Mouse (Mus musculus) cerebellum, postnatal 14 days (tissue): ENCODE data around the gene Tnni3k.

Experiments used
- DNase-seq, 2 experiments: peaks; one replicate each; pipeline ENCODE4 v3.0.0; 2021; ENCODE audit warnings: mixed read lengths in 2 of 2

The Tnni3k gene

DNA sequence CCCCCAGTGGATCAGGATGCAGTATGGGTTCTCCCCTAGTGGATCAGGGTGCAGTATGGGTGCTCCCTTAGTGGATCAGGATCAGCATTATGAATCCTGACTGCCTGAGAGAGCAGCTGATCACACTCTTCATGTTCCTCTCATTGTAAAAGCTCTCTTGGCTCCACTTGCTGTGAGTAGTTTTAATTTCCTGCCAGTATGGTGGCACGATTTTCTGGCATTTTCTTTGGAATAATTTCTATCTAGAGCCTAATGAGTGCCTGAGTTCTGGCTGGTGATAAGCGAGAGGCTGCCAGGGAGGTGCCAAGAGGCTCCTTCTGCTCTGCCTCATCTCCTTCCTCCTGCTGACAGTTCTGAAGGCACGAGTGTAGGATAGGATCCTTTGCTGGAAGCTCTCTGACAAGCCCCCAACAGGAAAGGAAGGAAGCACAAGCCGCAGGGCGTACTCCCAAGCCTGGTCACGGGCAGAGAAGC lies 109.5 kb downstream of the Tnni3k start:
- peak; percentile 62 to 75 for DNase-seq

DNA sequence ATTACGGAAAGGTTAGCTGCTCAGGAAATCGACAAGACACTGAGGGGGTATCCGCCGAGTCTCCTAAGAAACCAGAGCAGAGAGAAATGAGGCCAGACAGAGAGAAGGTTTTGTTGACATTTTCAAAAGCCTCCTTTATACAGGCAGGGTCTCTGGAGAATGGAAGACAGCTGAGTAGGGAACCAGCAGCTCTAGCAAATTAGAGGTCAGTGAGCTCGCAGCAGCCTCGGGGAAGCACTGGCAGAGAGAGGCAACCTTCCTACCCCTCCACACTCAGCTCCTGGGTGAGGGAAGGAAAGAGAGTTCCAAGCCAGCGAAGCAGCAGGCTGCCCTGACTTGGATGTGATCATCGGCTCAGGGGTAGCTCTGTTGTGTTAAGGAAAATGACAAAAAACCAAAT lies 127.5 kb downstream of the Tnni3k start:
- no peak for DNase-seq

DNA sequence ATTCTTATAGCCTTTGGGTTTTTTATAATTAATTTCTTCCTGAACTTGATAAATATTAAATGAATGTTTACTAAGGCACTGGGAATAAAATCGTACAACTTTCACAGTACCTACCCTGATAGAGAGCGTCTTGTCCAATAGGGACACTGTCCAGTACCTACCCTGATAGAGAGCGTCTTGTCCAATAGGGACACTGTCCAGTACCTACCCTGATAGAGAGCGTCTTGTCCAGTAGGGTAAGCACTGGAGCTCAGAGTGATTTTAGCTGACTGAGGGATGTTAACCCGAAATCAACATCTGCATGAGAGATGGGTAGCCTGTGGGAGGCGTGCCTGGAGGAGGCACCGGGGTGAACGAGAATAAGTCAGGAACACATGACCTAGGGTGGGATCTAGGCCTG lies 130.3 kb downstream of the Tnni3k start:
- DNase-seq = no peak

DNA sequence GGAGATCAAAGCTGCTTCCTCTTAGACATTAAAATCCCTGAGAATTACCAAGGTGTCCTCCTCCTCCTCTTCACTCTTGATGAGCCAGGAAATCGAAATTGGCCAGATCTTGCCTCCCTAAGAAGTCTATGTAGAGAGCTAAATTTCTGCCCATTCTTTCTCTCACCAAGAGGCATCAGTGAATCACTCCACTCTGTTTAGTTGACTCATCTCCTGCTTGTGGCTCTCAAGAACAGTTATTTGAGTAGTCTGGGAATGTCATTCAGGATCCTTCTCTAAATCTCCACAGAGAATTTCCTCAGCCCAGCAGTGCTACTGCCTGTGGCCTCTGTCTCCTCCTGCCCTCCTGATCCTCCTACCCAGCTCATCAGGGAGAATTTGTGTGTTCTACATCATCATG lies 139.6 kb downstream of the Tnni3k start:
- DNase-seq = no peak

DNA sequence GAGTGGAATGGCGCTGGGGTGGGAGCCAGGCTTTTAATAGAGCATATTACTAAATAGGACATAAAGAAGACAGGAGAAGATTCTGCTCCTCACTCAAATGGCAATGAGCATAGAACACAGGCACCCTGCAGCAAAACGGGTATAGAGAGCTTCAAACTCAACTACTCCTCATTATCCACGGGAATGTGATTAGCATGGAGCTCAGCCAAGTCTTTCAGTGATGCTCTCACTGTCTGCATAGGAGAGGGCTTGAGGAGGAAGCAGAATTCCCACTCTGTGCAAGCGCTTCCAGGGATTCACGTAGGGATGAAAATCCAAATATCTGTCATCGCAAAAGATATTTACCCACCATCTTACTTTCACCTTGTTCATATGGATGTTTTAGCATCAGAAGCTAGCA lies 141.6 kb downstream of the Tnni3k start:
- DNase-seq = peak; percentile 19 to 22

DNA sequence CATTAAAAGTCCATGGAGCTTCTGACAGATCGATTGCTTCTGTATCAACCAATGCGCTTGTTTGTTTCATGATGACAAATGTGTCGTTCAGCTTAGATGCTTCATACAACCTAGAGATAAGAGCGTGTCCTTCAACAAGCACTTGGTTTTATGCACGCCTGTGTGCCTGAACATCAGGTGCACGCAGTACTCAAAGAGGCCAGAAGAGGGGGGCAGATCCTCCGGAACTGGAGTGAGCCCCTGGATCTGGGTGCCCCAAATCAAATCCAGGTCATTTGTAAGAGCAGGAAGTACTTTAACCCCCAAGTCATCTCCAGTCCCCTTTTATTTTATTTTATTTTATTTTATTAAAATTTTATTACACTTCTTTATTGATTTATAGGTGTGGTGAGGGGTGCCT lies 158.5 kb downstream of the Tnni3k start:
- peak; percentile 30 to 62 for DNase-seq

DNA sequence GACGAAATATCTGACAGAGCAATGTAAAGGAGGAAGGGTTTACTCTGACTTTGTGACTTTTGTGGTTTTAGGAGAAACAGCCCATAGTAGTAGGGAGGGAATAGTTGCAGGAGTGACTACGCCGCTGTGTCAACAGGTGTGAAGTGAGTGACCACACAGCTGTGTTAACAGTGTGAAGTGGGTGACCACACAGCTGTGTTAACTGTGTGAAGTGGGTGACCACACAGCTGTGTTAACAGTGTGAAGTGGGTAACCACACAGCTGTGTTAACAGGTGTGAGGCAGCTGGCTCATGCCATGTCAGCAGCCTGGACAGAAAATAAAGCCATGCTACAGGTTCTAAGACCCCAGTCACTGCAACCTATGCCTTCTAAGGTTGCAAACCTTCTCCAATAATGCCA lies 162.0 kb downstream of the Tnni3k start:
- DNase-seq = no peak

DNA sequence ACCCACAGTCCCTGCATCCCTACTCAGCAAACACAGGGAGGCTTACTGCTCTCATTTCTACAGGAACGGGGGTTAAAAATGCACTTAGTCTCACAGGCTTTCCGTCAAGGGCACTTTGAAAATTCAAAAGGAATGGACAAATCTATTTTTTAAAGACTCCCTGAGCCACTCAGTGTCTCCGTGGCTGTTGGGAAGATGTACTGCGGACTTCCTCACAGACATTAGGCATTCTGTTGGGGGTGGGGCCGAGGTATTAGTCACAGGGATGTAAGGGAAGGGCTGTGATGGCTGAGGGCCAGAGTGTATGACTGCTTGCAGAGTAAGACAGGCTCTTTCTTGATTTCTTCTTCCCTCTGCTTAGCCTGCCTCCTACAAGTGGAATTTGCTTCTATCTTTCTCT lies 169.8 kb downstream of the Tnni3k start:
- DNase-seq = peak in 1 of 2 experiments; percentile 20

DNA sequence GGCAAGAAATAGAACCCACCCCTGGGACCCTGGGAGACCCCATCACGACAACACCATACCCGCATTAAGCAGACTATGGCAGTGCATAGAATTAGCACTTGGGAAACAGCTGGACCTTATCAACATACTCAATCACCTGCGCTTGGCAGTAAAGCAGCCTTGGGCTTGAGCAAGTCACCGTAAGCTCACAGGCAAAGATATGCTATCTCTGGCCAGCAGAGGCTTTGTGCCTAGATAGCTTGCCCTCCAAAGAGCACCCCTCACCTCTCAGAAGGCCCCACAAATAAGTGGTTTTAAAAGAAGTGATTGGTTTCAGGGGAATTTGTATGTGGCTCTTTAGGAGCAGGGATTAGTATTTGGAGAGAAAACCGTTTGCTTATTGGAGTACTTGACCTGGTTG lies 170.2 kb downstream of the Tnni3k start:
- no peak for DNase-seq

DNA sequence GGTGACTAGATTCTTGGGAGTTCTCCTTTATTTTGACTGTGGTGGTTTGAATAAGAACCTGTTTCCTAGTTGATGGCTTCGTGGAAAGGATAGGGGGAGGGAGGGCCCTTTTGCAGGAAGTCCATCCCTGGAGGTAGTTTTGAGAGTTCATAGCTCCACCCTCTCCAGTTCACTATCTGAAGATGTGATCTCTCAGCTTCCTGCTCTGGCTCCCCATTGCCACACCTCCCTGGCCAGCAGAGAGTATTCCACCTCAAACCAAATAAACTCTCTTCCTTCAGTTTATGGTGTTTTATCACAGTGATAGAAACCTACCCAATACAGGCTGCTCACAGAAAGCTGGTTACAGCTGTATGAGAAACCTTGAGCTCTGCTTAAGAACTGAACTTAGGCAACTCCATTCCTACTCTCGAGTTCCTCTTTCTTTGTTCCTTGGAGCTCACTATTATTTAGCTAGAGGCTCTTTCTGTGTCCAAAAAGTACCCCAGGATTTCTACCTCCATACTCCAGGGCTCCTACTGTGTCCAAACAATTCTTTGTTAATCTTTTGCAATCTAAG lies 173.7 kb downstream of the Tnni3k start:
- DNase-seq = no peak

DNA sequence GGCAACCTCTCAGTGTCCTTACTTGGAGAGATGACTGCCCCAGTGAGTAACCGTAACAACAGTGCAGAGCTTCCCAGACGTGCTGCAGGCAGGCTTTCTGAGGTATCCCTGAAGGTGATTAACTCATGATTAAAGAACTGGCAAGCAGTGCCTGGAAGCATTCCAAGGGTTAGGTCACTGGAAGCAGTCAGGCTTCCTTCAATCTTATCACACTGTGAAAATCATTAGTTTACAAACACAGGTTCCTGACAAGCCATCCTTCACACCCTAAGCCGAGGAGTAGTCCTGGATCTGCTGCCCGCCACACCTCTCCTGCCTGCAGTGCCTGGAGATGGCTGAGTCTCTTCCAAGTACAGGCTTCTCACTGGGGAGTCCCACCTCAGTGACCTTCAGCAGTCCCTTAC lies 174.7 kb downstream of the Tnni3k start:
- DNase-seq = peak; percentile 19 to 52

DNA sequence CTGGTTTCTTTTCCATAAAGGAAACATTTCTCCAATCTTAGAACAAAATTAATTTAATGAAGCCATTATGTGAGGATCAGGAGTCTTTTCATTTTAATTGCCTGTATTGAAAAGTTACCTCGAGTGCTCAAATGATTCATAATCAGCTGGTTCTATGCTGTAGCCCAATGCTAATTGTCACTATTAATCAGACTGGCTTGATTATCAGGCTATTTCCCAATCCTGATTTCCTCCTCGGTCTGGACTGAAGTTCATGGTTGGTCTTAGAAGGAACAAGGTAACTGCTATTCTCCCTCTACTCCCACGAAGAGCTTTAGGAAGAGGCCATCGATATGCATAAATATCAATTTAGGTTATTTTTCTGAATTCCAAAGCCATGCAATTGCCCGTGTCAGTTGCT lies 175.1 kb downstream of the Tnni3k start:
- no peak for DNase-seq

DNA sequence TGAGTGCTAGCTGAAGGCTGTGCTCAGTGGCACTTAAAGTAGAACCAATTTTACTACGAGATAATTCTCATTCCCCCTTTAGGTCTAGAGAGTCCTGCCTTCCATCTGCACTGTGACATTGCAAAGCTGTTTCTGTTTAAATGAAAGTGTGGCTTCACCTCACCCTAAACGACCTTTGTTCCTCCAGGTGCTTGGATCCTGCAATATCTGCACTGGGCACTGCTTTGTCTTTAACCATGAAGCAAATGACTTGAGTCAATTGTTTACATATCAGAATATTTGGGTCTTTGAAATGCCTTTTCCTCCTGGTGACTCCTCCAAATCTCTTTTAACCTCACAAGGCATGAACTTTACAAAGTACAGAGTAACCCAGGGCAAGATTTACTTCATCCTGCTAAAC lies 175.7 kb downstream of the Tnni3k start:
- DNase-seq = no peak

DNA sequence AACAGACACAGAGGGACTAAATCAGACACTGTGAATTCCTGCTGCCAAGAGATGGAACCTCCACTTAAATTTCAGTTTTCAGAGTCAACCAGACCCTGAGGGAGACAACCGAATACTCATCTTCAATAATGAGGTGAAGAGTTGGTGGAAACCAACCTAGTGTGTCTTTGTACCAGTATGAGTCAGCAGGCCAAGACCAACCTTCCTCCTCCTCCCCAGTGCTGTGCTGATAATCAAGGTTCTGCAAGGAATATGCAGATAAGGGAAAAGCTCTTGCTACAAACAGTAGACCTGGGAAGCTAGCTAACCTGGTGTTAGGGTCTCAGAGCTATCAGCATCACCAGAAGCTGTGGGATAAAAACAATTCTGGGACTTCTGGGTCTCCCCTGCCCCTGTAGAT lies 176.1 kb downstream of the Tnni3k start:
- DNase-seq = no peak

DNA sequence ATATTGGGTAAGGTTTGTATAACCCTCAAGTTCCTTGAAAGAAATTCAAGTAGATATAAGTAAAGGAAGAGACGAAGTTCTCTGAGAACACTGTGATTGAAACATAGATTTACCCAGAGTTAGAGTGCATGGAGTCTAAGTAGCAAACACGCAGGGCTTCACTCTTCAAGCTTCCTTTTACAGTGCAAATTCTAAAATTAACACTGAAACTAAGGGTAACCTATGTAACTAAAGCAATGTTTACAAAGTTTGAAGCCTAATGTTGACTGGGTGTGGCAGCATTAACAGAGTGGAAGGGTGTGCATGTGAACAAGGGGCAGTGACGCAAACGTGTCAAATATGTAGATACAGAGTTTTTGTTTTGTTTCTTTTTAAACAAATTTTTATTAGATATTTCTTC lies 186.4 kb downstream of the Tnni3k start:
- no peak for DNase-seq

DNA sequence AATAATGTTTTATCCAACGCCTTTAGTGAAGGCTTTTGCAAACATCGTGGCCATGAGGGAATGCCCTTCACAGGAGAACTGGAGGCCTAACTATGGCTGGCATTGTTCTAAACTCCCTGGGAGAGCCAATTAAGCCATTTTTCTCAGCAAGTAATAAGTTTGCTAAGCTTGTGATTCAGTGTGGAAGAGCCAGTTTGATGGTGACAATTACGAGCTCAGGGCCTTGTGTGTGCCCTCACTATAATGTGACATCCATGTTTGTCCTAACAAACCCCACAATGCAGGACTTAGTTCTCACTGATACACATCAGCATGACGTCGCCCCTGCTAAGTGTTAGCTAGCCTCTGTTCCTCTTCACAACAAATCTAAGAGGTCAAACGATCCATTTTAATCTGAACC lies 193.3 kb downstream of the Tnni3k start:
- DNase-seq = no peak

DNA sequence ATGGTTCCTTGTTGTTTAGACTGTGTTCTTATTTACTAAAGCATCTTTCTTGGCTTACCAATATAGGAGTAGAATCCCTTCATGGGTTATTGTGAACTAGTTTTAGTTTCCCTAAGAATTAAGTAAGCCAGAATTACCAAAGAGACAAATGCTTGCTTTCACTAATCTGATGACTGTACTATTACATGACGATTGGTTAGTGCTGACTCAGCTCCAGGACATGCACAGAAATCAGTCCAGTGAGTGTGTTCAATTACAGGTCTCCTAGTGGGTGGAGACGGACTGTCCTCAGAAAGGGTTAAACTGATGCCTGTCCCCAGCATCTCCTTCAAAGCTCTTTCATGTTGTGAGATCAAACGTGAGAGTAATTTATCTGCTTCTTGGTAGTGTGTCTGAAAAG lies 195.5 kb downstream of the Tnni3k start:
- DNase-seq = no peak

DNA sequence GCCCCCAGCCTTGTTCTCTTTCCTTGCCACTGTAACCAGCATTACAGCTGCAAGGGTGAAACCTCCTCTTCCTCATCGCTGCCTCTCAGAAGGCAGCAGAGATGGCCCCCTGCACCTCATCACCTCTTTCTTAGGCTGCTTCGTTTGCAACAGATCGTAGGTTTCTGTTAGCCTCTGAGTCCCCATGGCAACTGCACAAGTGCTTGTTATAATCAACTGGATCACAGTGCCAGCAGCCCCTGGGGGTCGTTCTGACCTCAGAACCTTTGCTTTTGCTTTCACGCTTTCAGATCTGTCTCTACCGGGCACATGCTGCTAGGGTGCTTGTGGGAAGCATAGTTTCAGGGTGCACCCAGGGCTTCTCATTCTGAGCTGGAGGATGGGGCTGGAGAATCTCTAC lies 201.9 kb downstream of the Tnni3k start:
- no peak for DNase-seq

DNA sequence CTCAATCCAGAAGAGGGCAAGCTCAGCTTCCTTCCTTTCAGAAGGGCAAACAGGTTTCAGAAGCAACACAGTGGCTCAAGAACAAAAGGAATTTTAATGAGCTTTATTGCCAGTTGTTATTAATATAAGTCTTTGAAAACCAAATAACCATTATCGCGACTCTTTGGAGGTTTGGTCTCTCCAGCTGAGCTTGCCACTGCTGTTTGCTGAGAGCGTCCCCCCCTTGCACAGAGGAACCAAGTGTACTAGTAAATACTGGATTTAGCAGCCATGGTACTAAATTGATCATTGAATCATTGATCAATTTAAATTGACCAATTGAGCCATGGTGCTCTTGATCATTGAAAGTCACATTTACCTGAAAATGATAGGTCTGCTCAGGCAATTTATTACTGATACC lies 202.9 kb downstream of the Tnni3k start:
- no peak for DNase-seq

DNA sequence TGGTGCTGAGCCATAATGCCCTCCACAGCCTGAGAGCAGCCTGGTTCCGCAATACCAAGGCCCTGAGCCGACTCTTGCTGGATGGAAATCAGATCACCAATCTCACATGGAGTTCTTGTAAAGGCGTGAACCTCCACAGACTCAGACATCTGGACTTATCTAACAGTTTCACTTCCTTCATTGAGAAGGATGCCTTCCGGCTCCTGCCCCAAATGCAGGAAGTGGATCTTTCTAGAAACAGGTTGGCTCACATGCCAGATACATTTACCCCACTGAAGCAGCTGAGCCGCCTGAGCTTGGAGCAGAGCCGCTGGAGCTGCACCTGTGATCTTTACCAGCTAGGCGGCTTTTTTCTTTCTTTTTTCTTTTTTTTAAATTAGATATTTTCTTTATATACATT lies 213.0 kb downstream of the Tnni3k start:
- no peak for DNase-seq

DNA sequence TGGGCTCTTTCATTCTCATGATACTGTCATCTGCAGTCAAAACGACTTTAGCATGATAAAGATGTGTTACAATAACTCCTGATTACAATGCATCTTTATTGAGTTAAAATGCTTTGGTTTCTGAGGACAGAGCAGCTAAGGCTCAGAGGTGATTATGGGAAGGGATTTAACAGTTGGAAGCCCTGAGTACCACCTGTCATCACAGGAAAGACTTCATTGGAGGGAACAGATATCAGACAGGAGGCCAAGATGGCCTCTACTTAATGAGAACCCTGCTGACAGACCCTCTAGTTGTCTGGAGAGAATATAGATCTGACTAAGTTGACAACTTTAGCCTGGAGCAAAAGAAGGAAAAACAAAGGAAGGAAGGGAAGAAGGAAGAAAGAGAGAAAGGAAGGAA lies 214.1 kb downstream of the Tnni3k start:
- DNase-seq = no peak

DNA sequence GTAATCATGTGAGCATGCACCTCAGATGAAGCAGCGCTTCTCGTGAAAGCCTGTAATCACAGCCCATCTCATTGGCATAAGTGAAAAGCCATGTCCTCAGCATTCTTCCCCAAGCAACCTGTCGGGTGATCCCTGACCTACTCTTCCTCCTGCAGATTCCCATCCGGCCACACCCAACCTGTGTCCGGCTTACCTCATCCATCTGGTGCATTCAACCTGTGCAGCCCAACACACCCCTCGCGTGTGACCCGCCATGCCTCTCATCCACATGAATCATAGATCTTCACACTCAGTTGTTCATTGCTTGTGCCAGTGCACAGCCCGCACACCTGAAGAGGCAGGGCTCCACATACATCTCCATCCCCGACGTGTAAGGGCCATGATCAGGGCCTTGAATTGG lies 217.3 kb downstream of the Tnni3k start:
- DNase-seq = no peak

DNA sequence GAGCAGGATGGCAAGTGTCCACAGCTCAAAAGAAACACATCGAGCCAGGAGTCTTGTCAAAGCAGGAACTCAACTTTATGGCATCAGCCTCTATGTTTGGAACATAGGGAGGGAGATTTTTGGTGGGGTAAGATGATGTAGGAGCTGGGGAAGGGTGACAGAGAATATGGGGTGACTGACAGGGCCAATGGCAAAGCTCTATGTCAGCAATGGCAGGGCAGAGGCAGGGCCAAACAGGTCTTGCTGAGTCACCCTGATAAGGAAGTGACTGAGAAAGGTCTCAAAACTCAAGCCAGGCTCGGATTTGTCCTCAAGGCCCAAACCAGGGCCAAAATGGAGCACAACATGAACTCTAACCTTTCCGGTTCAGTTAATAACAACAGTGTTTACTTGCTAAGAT lies 219.1 kb downstream of the Tnni3k start:
- DNase-seq = no peak

DNA sequence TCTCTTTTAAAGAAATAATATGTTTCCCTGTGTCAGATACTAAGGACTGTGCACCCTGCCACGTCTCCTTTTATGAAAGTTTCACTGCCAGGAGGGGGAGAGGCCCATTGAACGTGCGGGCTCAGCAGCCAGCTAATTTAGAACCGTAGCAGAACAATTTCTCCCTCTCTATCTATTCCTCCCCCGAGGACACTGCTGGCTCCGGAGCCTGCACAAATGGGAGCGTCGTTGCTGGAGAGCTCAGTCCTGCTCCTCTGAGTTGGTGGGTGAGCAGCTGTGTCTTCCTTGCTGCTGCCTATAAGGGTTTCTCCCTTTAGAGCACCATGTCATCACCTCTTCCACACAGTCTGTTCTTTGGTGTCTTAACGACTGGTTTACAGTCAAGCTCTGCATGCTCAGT lies 220.8 kb downstream of the Tnni3k start:
- DNase-seq = no peak

DNA sequence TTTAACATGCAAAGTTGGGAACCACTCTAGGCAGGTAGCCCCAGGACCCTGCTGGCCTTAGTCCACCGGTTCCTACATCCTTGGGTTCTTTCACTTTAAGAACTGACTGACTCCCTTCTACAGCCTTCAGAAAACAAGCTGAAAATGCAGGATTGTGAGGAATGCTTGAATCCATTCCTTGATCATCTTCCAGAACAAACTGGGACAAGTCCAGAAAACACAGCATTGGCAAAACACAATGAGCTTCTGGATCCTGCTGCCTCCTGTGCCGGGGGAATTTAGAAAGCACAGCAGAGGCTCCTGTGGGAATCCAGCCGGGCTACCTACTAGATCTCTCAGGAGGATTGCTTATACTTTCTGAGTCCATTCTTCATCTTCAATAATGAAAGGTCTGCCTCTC lies 229.5 kb downstream of the Tnni3k start:
- peak in 1 of 2 experiments; percentile 27 for DNase-seq

DNA sequence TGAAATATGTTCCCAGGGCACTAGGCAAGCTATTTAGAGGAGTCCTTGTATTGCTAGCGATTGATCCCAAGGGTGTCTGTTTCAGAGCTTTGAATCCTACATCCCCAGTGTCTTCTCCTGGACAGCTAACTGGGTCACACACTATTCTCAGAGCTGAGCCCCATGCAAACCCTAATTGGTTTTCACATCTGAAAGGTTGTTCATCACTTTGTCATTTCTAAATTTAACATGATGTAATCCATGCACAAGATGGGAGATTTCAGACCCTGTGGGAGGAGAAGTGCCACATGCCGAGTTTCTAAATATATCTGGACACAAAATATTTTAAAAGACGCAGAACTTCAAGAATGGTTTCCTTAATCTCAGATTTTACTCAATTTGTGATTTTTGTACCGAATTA lies 230.5 kb downstream of the Tnni3k start:
- no peak for DNase-seq
